Comparison of ENCODE assay signal across 23 mouse cellular contexts in the genomic region with DNA sequence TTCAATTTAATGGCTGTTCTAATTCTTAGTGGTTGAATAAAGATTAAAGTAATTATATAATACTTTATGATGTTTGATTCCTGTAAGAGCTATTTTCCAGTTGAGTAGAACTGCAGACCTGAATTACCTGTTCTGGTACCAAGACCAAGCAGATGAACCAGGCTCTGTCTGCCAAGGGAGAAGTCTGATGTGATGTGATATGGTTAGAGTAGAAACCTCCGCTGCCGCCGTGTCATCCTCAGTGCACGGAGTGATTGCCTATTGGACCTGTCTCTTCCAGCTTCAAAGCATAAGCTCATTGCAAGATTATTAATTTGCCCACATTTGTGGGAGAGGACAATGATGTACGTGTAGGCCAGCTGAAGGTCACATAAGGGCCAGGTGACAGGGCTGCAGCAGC. TPM values are rescaled to one million over a fixed set of nuclear protein-coding genes. Genes with fewer than 3 reads are reported as not detected.
DNase-seq lines count a peak whose midpoint lies in the region; TF ChIP-seq lines count a peak whose summit lies in the region.
"Had no signal": no experiment of that assay in that cellular context is flagged by ENCODE, and none has a peak within 500 bp of the region (broad histone marks: within the 10 kb centered on the region; RNA-seq: fewer than 3 reads in every experiment).

No protein-coding gene starts in this region.

- no peak overlapping the region for H3K27ac ChIP-seq in kidney, adult 2 months (ENCODE audit: insufficient read depth, low read depth, low read length)
- H3K27ac ChIP-seq: embryonic facial prominence, embryonic 10.5 days; embryonic facial prominence, embryonic 13.5 days; forebrain, embryonic 12.5 days; forebrain, embryonic 15.5 days; hindbrain, embryonic 10.5 days; hindbrain, embryonic 13.5 days; intestine, embryonic 15.5 days had no signal

- no peak for TF ChIP-seq CTCF in kidney, adult 2 months (conservative IDR thresholded peaks at IDR 0.05; ENCODE audit: insufficient read depth, insufficient read length, low read depth, low read length)

- H3K27me3 ChIP-seq in kidney, adult 2 months (replicated peaks; ENCODE audit: control insufficient read depth, insufficient read depth, low read length) = no peaks in the 10 kb centered on the region
- H3K27me3 ChIP-seq: embryonic facial prominence, embryonic 13.5 days; forebrain, embryonic 12.5 days; forebrain, embryonic 15.5 days; hindbrain, embryonic 13.5 days; intestine, embryonic 15.5 days had no signal

- peaks cover 2% of the 10 kb centered on the region; the same call in 1 of the 2 replicates for H3K36me3 ChIP-seq in kidney, adult 2 months (ENCODE audit: control insufficient read depth, insufficient read depth, low read length)

- intact Hi-C loops in heart, postnatal 14 days (cut with DNase I) = no loop called here

- no peak overlapping the region for H3K4me3 ChIP-seq in kidney, adult 2 months (ENCODE audit: insufficient read depth, low read depth, low read length)
- H3K4me3 ChIP-seq: embryonic facial prominence, embryonic 10.5 days; embryonic facial prominence, embryonic 13.5 days; erythroblast, embryonic 14.5 days; forebrain, embryonic 12.5 days; forebrain, embryonic 15.5 days; hindbrain, embryonic 10.5 days; hindbrain, embryonic 13.5 days; intestine, embryonic 15.5 days had no signal

- no peaks in the 10 kb centered on the region for H3K4me1 ChIP-seq in kidney, adult 2 months (ENCODE audit: control insufficient read depth, insufficient read depth, low read length)
- H3K4me1 ChIP-seq: embryonic facial prominence, embryonic 10.5 days; embryonic facial prominence, embryonic 13.5 days; forebrain, embryonic 12.5 days; hindbrain, embryonic 10.5 days had no signal

- TF ChIP-seq POLR2A in kidney, adult 2 months (IDR thresholded peaks at IDR 0.05; ENCODE audit: low read depth, low read length) = no peak

- DNase-seq in cerebellum, adult 9-10 months = peak; percentile 37
- no peak for DNase-seq in cerebellum, adult 8-10 months
- peak; percentile 41 to 44 for DNase-seq in cerebellum, postnatal 14 days
- no peak for DNase-seq in cerebellum, adult 11-12 months
- peak; percentile 76 for DNase-seq in heart, adult 11 months
- no peak for DNase-seq in heart, postnatal 14 days
- DNase-seq in cerebellum, postnatal 25 days = peak; percentile 37 to 41
- DNase-seq in kidney, adult 2 months = no peak
- DNase-seq: adrenal gland, adult 2 months; adrenal gland, postnatal 14 days; embryo, embryonic 11 days; gastrocnemius, postnatal 36 days; heart, postnatal 36 days; kidney, adult 11 months; kidney, adult 9 months had no signal

- WGBS in kidney, adult 2 months = 80% methylated on average over 5 of the region's 5 CpGs

RNA-seq across cellular contexts. Expression of a gene that starts 24.1 kb away (rescaled TPM):
- 10 to 100 TPM; 32.5 to 34.0 TPM for total RNA-seq in heart, postnatal 14 days (2021)
- 8.6 and 9.7 TPM in 2 replicates for polyA plus RNA-seq in kidney, adult 2 months (2012; rRNA removed)

Comparison
In these comparisons a context has a peak if more than half of its experiments do, and no peak if none do; other contexts are left out.
1. DNase-seq: peak in cerebellum, adult 9-10 months (single experiment), cerebellum, postnatal 14 days (2 of 2), heart, adult 11 months (single experiment) and cerebellum, postnatal 25 days (2 of 2); none in cerebellum, adult 8-10 months (single experiment), cerebellum, adult 11-12 months (single experiment), heart, postnatal 14 days (0 of 2) and kidney, adult 2 months (single experiment).